Mouse (Mus musculus) ES-Bruce4 (cell line): ENCODE measurements at regions not wholly inside any gene's neighbourhood (a gene's known extent, or its start where the extent isn't known, plus 50 kb on each side); places are given as distances from the start of the nearest gene placed in this dataset.
A peak's percentile ranks its signal among the peaks of the same experiment; 100 is the strongest.

Experiments
- H3K27ac ChIP-seq: 2 replicates; pipeline ENCODE4 v1.5.1; 2012; ENCODE audit warnings: low read length, inconsistent platforms; ENCODE audit not compliant: insufficient read depth
- H3K27me3 ChIP-seq: 2 replicates; pipeline ENCODE4 v1.6.1; 2012; ENCODE audit warnings: mild to moderate bottlenecking, low read length, inconsistent platforms; ENCODE audit not compliant: control insufficient read depth, poor library complexity, insufficient read depth, severe bottlenecking
- H3K36me3 ChIP-seq: 2 replicates; pipeline ENCODE4 v1.6.1; 2012; ENCODE audit warnings: inconsistent platforms, mild to moderate bottlenecking, low read length, moderate library complexity; ENCODE audit not compliant: control insufficient read depth, poor library complexity, insufficient read depth, severe bottlenecking
- H3K4me1 ChIP-seq: one replicate; pipeline ENCODE4 v1.8.1; 2011; ENCODE audit warnings: low read length; ENCODE audit not compliant: control insufficient read depth, insufficient read depth
- H3K4me3 ChIP-seq: 2 replicates; pipeline ENCODE4 v1.5.1; 2011; ENCODE audit warnings: low read depth, mild to moderate bottlenecking, low read length
- H3K9ac ChIP-seq: 2 replicates; pipeline ENCODE4 v1.6.1; 2012; ENCODE audit warnings: low read depth, mild to moderate bottlenecking, inconsistent platforms; ENCODE audit not compliant: poor library complexity, severe bottlenecking
- H3K9me3 ChIP-seq: replicated peaks from 2 replicates; pipeline ENCODE4 v1.6.1; 2012; ENCODE audit warnings: mild to moderate bottlenecking, low read length, inconsistent platforms; ENCODE audit not compliant: control insufficient read depth, poor library complexity, insufficient read depth, severe bottlenecking
- CTCF ChIP-seq: IDR thresholded peaks from one replicate; pipeline ENCODE4 v1.8.1; 2011; ENCODE audit warnings: low read depth, low read length
- EP300 ChIP-seq: IDR thresholded peaks from 2 replicates; pipeline ENCODE4 v1.6.1; 2011; ENCODE audit warnings: low read depth, low read length; ENCODE audit not compliant: insufficient read depth
- POLR2A ChIP-seq: IDR thresholded peaks from one replicate; pipeline ENCODE4 v1.8.1; 2011; ENCODE audit warnings: low read length; ENCODE audit not compliant: insufficient read depth

DNA sequence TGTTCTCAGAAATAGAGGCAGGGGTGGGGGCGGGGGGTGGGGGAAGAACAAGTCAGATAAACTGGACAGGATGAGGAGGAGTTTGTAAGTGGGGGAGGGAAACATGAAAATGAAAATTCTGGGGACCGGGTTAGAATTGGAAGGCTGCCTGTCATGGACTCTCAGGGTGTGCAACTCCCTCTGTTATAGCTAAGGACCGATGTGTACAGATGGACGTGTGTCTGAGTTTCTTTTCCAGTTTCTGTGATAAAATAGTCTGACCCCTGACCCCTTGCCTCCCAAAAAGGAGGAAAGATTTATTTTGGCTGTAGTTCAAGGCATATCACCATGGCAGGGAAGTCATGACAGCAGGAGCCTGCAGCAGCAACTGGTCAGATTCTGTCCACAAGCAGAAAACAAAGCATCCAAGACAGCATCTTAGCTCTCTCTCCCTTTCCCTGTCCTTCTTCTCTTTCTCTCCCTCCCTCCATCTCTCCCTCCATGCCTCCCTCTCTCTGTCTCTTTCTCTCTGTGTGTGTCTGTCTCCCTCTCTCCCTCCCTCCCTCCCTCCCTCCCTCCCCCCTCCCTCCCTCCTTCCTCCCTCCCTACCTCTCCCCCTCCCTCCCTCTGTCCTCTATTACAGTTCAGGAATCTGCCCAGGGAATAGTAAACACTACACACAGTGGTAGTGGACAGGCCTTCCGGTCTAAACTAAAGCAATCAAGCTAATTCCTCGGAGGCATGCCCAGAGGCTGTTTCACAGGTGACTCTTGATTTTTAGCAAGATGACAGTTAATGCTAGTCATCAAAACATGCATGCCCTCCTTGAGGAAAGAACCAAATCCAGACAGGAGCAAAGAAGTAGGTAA lies 941.3 kb downstream of the Mrps31 start:
- Histone ChIP-seq H3K27ac (no peak overlapping the region), H3K27me3 (peaks cover 2% of the 10 kb centered on the region; the same call in 1 of the 2 replicates), H3K4me3 (no peak overlapping the region), H3K9ac (no peak overlapping the region), H3K4me1 (no peaks in the 10 kb centered on the region), H3K36me3 (no peaks in the 10 kb centered on the region), H3K9me3 (no peaks in the 10 kb centered on the region)
- TF ChIP-seq CTCF = no peak
- no peak for TF ChIP-seq POLR2A
- TF ChIP-seq EP300 = no peak

DNA sequence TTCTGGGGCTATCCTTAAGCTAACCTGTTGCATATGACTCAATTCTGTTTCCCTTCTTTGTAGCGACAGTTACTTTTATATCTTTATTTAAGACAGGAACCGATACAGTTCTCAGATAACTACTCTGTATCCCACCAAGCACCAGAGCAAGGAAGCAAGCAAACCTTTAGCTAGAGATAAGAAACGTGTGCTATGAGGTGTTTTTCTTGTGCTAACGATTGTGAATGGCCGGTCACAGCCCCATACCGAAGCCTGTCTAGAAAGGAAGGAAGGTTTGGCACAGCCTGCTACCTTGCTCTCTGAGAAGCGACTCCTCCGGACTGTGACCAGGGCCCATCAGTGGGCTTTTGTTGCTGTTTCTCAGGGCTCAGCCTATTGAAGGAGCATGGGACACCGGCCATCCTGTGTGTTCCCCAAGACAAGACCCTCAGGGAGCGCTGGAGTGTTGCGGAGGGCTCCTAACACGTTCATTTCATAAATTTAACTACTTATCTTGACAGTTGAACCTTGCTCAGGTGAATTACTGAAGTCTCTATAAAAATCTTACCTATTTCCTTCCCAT lies 949.0 kb downstream of the Mrps31 start:
- Histone ChIP-seq H3K27ac (no peak overlapping the region), H3K36me3 (no peaks in the 10 kb centered on the region), H3K4me3 (no peak overlapping the region), H3K27me3 (no peaks in the 10 kb centered on the region), H3K9ac (no peak overlapping the region), H3K4me1 (peaks cover 2% of the 10 kb centered on the region), H3K9me3 (peaks cover 10% of the 10 kb centered on the region)
- no peak for TF ChIP-seq EP300
- TF ChIP-seq POLR2A = no peak
- TF ChIP-seq CTCF = no peak

DNA sequence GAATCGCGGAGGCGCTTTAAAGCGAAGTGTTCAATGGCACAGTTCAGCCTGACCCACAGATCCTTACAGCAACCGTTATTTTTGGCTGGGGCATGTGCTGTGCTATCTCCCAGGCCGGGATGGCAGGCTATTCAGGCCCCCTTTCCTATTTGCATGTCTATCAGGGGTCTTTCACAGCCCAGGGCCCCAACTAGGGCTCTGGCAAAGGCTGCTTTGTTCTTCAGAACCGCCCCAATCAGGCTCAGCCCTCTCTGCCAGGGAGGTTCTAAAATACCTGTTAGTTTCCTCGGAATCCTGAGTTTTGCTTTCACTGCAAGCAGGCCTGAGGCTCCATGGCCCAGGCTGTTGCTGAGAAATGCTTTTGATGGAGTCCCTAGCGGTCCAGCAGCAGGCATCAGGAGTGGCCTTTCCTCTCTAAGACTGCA lies 949.7 kb downstream of the Mrps31 start:
- Histone ChIP-seq H3K27ac (peak overlapping the region; percentile 53), H3K4me3 (no peak overlapping the region), H3K4me1 (peaks cover 2% of the 10 kb centered on the region), H3K27me3 (no peaks in the 10 kb centered on the region), H3K36me3 (no peaks in the 10 kb centered on the region), H3K9ac (no peak overlapping the region), H3K9me3 (peaks cover 12% of the 10 kb centered on the region)
- TF ChIP-seq CTCF (no peak), EP300 (peak; percentile 70), POLR2A (no peak)
